Mouse (Mus musculus) gastrocnemius, adult 8-10 months (tissue): ENCODE measurements around the gene Tnk2. TPM values are rescaled to one million over a fixed set of nuclear protein-coding genes. Genes with fewer than 3 reads are reported as not detected.

ENCODE experiments used
- DNase-seq, 2 experiments: peaks; one replicate each; pipeline ENCODE4 v3.0.0; 2022; ENCODE audit warnings: low spot score in 2 of 2
- total RNA-seq, 4 experiments: library from RNA; stranded (reverse); gene quantifications; 2 replicates each; pipeline ENCODE4 v1.2.4; 2022

The Tnk2 gene
- total RNA-seq, result 10 to 100 TPM; 43.7 to 58.1 (median 46.2) TPM

DNA sequence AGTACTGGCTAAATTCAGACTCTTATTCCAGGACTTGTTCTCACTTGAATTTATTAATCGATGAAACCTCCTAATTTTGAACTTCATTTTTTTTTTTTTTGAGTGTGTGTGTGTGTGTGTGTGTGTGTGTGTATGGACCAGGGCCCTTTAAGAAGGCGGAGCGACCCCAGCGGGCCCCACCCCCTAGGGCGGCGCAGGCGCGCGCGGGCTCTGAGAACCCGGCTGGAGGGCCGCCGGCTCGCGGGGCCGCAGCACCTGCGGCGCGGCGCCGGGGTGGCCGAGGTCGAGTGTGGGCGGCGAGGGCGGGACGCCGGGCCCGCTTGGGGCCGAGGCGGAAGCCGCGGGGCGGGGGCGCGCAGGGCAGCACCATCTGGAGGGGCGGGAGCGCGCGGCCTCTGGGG lies at the start of gene Tnk2:
Tnk2 (plus strand) TSS at position 214 of the 401 bp plus-strand sequence.
- peak; percentile 80 to 85 for DNase-seq

- no peak for DNase-seq
Observed at GRCm38 (mm10) chr16:32593916-32594315, 49.8 kb upstream of the Tnk2 start.

DNA sequence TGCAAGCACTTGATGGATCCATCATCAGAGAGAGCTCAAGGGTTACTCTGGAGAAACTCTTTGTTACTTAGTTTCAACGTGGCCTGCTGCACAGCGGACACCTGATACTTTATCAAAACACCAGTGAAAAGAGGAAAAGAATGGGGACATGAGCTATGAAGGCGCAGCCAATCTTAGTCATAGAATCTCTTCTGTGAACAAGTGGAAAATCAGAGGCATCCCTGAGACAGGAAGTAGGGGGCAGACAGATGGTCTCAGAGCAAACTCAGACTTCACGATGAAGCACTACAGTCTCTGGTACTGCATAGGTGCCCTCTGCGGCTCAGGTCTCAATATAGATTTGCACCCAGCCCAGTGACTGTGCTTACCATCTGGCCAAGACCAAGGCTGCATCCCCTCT lies 49.0 kb upstream of the Tnk2 start:
- DNase-seq, result no peak

DNA sequence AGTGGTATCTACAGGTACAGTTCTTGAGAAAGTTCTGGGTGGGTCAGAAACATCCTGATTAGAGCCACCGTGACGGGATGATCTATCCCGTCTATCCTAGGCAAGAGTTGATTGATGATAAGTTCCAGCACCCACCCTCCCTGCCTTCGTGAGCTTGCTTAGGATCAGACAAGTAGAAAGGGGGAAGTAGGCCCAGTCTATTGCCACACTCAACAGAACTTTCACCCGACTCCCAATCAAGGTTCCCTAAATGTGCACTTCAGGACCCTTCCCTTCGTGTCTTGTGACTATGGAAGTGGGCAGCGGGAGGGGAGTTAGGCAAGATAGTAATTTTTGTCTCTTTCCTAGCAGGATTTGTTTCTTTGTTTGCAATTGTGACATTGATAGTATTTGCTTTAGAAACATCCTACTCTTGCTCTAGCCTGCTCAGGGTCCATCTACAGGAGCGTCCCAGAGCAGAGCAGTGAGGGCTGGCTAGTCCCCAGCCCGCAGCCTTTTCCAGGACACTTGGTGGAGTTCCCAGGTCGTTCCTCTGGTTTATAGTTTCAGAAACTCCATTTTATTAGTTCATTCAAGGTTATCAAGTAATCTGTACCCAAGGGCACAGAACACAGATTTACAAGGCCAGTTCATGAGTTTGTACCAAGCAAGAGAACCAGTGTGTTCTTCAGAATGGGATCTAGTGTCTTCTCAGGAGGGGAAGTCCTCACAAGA lies 48.4 kb upstream of the Tnk2 start:
- DNase-seq, result peak in 1 of 2 experiments; percentile 29

- DNase-seq, result no peak
Observed at GRCm38 (mm10) chr16:32597909-32598381, 45.7 kb upstream of the Tnk2 start.

- DNase-seq, result no peak
Observed at GRCm38 (mm10) chr16:32599151-32599550, 44.5 kb upstream of the Tnk2 start.

- DNase-seq, result no peak
Observed at GRCm38 (mm10) chr16:32602193-32602685, 41.4 kb upstream of the Tnk2 start.

GRCm38 (mm10) chr16:32607562-32608343 lies 35.9 kb upstream of the Tnk2 start:
- no peak for DNase-seq

DNA sequence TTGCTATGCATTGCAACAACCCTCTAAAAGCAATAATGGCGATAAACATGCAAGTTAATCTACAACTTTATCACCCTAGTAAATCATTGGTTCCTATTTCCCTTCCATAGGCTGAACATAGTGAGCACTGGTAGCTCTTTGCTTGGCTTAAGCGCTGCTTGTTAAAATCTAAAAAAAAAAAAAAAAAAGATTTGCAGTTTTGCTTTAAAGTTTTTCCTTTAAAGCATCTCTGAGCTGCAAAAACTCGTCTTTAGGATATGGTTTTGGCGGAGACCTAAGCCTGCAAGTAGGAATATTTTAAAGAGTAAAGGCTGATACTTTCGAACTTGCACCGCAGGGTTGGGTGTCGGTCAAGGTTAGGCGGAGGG lies 35.3 kb upstream of the Tnk2 start:
- no peak for DNase-seq

GRCm38 (mm10) chr16:32608712-32609400 lies 34.8 kb upstream of the Tnk2 start, which contains the start of gene Tfrc:
TSS of gene Tfrc (plus strand) at chr16:32608920.
- peak; percentile 91 to 95 for DNase-seq

GRCm38 (mm10) chr16:32609401-32609779 lies 34.3 kb upstream of the Tnk2 start:
- DNase-seq, result no peak

GRCm38 (mm10) chr16:32610460-32611255 lies 33.0 kb upstream of the Tnk2 start:
- no peak for DNase-seq

GRCm38 (mm10) chr16:32612052-32612451 lies 31.6 kb upstream of the Tnk2 start:
- DNase-seq, result no peak

DNA sequence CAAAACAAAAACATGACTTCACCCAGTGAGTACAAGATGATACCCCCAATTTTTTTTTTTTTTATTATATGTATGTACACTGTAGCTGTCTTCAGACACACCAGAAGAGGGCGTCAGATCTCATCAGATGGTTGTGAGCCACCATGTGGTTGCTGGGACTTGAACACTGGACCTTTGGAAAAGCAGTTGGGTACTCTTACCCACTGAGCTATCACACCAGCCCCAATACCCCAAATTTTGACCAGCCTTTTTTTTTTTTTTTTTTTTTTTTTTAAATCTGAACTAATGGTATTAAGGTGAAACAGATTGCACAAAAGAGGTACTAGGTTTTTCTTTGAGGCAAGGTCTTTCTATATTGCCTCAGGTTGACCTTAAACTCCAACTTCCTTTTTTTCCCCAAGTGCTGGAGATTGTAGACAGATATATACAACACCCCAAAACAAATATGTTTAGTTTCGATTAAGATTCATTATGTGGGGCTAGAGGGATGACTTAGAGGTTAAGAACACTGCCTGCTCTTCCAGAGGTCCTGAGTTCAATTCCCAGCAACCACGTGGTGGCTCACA lies 30.3 kb upstream of the Tnk2 start:
- no peak for DNase-seq

GRCm38 (mm10) chr16:32614047-32614446 lies 29.6 kb upstream of the Tnk2 start:
- DNase-seq, result no peak

- no peak for DNase-seq
Observed at GRCm38 (mm10) chr16:32618946-32619345, 24.7 kb upstream of the Tnk2 start.

DNA sequence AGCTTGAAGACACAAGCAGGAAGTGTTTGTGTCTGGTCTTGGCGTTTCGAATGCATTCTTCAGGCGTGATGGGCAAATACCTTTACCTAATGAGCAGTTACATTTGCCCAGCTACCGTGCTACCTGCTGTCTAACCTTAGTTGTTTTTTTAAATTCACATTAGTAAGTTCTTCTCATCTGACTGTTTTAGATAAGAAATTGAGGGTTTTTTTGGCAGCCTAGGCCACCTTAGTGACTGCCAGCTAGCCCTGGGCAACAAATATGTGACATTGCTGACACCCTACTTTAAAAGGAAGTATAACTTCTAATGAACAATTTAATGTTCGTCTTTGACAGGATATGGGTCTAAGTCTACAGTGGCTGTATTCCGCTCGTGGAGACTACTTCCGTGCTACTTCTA lies 15.5 kb upstream of the Tnk2 start:
- DNase-seq, result no peak

DNA sequence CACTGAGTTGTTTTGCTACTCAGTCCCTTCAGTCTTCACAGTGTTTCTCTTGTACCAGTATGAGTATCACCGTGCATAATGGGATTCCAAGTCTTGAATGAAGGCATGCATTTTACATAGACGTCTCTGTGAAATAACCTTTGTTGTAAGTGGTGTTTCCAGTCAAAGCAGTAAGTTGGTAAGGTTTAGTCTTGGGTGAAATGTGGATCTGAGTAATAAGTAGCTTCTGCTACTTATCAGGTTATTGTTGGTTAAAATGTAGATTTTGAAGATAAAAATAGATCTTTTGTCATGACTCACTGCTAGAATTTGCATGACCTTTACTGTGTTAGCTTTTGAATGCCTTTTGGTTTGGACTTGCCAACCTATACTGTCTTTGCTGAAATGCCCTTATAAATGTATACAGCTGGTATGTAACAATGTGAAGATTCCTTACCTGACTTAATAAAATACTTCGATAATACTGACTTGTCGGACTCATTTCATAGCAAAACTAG lies 11.3 kb upstream of the Tnk2 start:
- DNase-seq, result no peak

DNA sequence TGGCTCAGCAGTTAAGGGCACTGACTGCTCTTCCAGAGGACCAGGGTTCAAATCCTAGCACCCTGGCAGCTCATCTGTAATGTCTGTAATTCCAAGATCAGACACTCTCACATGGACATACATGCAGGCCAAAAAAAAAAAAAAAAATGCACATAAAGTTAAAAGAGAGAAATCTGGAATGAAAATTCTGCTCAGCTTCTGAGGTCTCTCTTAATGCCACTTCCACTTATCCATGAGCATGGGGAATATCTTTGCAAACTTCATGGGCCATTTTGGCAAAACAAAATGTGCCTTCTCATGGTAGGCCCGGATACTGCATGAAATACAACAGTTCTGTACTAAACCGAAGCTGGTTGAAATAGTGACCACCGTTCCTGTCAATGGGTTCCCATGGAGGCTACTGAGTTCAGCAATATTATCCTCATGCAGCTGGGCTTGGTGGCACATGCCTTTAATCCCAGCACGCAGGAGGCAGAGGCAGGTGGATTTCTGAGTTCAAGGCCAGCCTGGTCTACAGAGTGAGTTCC lies 10.1 kb upstream of the Tnk2 start:
- DNase-seq, result no peak

- no peak for DNase-seq
Observed at GRCm38 (mm10) chr16:32634183-32634582, 9.5 kb upstream of the Tnk2 start.
